Mouse (Mus musculus) gastrocnemius, postnatal 36 days (tissue): Measurements from ENCODE around the gene Itga9. TPM values are rescaled to one million over a fixed set of nuclear protein-coding genes. Genes with fewer than 3 reads are reported as not detected.

Experiments
- DNase-seq, 2 experiments: peaks; one replicate each; pipeline ENCODE4 v3.0.0; 2022
- intact Hi-C: fragments of 180-260 bp; cut with DNase I; formaldehyde crosslinking; loops from one replicate; pipeline ENCODE4 v1.15.1; 2025
- total RNA-seq, 2 experiments: library from RNA; stranded (reverse); gene quantifications; 2 replicates each; pipeline ENCODE4 v1.2.3; 2021

Gene Itga9
- total RNA-seq, 2 experiments from 2014 or later: 5.8 TPM

- no peak for DNase-seq
- intact Hi-C loops: loop anchor here (5.0 kb wide), 1 partner anchor 74 kb away; the partner anchor contains the start of gene Itga9
Measured at GRCm38 (mm10) chr9:118681506-118681905, 75.0 kb downstream of the Itga9 start.

DNA sequence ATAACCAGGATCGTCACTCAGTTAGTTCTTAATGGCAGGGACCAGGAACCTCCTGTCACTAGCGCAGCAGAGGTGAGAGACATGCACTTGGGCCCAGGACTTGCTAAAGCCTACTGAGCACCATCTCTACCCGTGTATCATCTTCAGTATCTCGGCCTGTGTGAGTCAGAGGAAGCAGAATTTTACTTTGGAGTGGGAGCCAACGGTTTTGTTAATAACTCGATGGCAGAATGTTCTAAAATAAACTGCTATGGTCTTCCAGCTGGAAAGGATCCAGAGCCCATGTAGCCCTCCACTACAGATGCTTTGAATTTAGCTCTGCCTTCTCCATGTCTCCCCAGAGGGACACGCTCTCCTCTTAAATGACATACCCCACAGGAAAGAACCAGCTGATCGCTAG, 75.7 kb downstream of the Itga9 start:
- intact Hi-C loops: loop anchor here (5.0 kb wide), 1 partner anchor 75 kb away; the partner anchor contains the start of gene Itga9
- DNase-seq: no peak

- intact Hi-C loops: loop anchor here (5.0 kb wide), 1 partner anchor 76 kb away; the partner anchor contains the start of gene Itga9
- DNase-seq: no peak
Measured at GRCm38 (mm10) chr9:118683507-118683906, 77.0 kb downstream of the Itga9 start.

- intact Hi-C loops: loop anchor here (5.0 kb wide), 1 partner anchor 77 kb away; the partner anchor contains the start of gene Itga9
- DNase-seq: no peak
Measured at GRCm38 (mm10) chr9:118684343-118684742, 77.9 kb downstream of the Itga9 start.

GRCm38 (mm10) chr9:118686166-118686961, 79.9 kb downstream of the Itga9 start:
- intact Hi-C loops: no loop called here
- no peak for DNase-seq

DNA sequence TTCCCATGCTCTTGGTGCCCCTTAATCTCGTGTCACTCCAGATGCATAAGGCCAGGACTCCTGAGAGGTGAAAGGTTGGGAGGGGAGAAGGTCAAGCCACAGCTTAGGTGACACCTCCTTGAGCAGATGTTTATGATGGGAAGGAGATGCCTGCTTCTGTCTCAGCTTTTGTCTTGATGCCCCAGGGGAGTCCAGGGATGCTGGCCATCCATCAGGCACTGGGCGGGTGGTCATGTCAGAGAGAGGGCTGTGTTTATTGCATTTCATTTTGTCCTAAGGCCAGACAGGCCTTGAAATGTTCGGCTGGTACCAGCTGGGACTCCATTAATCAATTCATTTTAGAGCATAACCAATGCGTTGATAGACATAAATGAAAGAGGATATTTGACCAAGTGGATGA, 81.8 kb downstream of the Itga9 start:
- no peak for DNase-seq
- intact Hi-C loops: no loop called here

DNA sequence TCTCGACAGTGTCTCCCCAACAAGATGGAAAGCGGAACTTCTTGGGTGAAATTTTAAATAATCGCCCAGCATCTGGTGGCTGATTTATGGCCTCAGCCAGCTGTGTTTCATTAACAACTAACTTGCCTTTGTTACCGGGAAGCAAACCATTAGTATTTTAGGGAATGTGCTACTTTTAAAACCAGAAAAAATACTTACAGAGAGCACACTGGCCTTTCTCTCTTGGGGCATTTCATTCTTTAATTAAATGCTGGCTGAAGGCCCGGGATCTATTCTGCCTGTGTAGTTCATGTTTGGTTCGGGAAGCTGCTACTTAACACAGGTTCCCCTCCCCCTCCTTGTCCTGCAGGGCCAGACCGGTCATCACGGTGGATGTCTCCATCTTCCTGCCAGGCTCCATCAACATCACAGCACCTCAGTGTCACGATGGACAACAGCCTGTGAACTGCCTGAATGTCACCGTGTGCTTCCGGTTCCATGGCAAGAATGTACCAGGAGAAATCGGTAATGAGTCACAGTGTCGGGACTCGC, 82.5 kb downstream of the Itga9 start:
- DNase-seq: no peak
- intact Hi-C loops: no loop called here

GRCm38 (mm10) chr9:118693256-118693655, 86.8 kb downstream of the Itga9 start:
- intact Hi-C loops: loop anchor here (5.0 kb wide), 1 partner anchor 169 kb away; no protein-coding TSS in a partner anchor
- peak; percentile 49 to 51 for DNase-seq

- DNase-seq: peak in 1 of 2 experiments; percentile 34
- intact Hi-C loops: loop anchor here (5.0 kb wide), 1 partner anchor 168 kb away; no protein-coding TSS in a partner anchor
Measured at GRCm38 (mm10) chr9:118694420-118694825, 87.9 kb downstream of the Itga9 start.

DNA sequence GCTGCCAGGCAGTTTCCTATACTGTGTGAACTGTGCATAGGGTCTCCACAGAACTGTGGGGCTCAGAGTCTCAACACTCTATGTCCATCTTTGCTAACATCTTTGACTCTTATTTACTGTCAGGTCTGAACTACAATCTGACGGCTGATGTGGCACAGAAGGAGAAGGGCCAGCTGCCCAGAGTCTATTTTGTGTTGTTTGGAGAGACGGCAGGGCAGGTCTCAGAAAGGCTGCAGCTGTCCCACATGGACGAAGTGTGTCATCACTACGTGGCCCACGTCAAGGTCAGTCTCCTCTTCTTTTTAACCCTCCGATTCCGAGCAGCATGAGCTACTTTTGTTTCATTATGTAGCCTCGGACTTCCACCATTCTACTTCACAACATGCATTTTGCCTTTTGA, 91.7 kb downstream of the Itga9 start:
- no peak for DNase-seq
- intact Hi-C loops: loop anchor here (5.0 kb wide), 1 partner anchor 179 kb away; no protein-coding TSS in a partner anchor

GRCm38 (mm10) chr9:118699716-118700115, 93.2 kb downstream of the Itga9 start:
- intact Hi-C loops: loop anchor here (5.0 kb wide), 1 partner anchor 178 kb away; no protein-coding TSS in a partner anchor
- DNase-seq: no peak

- no peak for DNase-seq
- intact Hi-C loops: no loop called here
Measured at GRCm38 (mm10) chr9:118700889-118701288, 94.4 kb downstream of the Itga9 start.

- DNase-seq: no peak
- intact Hi-C loops: no loop called here
Measured at GRCm38 (mm10) chr9:118701791-118702190, 95.3 kb downstream of the Itga9 start.

GRCm38 (mm10) chr9:118703146-118703545, 96.7 kb downstream of the Itga9 start:
- intact Hi-C loops: no loop called here

GRCm38 (mm10) chr9:118705381-118706074, 99.0 kb downstream of the Itga9 start:
- intact Hi-C loops: no loop called here
- no peak for DNase-seq

More at GRCm38 (mm10) chr9:118703146-118703545, 96.7 kb downstream of the Itga9 start:
- DNase-seq: no peak

DNA sequence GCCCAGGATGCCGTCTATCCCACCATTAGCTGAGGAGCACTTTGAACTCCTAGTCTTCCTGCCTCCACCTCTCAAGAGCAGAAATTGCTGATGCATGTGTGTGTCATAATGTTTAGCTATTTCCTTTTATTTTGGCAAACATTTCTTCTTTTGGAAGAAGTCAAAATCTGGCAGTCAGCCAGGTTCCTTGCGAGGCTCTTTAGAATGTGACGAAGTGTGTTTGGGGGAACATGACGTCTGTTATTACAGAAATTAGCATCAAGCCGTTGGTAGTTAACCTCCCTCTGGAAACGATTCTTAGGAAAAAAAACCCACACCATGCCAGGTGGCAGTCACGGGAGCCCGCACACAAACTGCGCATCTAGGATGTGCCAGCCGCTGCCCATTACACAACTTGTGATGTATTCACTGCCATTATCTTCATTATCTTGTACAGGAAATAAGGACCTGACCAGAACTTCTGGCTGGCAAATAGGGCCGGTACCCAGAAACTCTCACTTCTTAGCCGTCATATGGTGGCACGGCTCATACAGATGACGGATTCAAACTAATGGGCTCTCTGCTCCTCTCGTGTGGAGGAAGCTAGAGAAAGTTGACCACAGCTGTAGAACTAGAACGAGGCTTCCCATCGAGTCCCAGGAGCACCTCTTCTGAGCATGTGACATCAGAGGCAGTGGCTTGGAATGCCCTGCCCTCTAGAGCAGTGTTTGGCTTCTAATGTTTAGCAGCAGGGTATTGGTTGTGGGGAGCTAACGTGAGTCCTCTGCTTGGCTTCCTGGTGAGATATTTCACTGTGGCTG, 99.9 kb downstream of the Itga9 start:
- intact Hi-C loops: no loop called here
- no peak for DNase-seq

- intact Hi-C loops: no loop called here
- DNase-seq: no peak
Measured at GRCm38 (mm10) chr9:118710625-118711024, 104.1 kb downstream of the Itga9 start.

GRCm38 (mm10) chr9:118711749-118712148, 105.3 kb downstream of the Itga9 start:
- intact Hi-C loops: no loop called here
- no peak for DNase-seq

DNA sequence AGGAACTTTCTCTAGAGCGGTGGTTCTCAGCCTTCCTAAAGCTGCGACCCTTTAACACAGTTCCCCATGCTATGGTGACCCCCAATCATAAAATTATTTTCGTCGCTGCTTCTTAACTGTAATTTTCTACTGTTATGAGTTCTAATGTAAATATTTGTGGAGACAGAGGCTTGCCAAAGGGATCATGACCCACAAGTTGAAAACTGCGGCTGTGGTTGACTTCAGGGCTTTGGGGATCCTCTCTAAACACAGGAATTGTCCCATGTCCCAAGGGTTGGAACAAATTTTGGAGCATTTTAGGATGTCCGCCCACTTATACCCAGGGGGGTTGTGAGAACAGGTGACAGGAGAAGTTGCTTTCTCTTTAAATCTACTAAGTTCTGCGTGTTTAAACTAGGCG, 107.0 kb downstream of the Itga9 start:
- intact Hi-C loops: no loop called here
- no peak for DNase-seq

DNA sequence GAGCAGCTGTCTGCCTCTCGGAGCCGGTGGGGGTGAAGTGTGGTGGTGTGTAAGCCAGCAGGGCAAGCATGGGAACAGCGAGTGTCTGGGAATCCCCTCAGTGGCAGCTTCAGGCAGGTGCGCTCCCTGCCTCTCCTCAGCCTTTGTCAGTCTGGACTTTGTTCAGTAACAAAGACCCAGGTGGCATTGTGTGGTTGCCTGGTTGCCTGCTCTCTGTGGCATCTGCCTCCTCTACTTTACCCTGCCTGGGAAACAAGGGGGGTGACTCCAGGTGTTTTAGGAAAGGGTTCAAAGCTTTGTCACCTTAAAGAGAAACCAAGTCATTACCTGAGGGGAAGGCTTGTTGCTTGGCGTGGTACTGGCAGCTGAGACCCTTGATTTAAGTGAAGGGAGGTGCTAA, 108.0 kb downstream of the Itga9 start:
- DNase-seq: no peak

More for the DNA sequence above, 108.0 kb downstream of the Itga9 start:
- intact Hi-C loops: no loop called here
